Mouse (Mus musculus): ENCODE data around the gene Kctd15.

GRCm38 (mm10) chr7:34704401-34704800, 47.9 kb upstream of the Kctd15 start:
- no peak for TF ChIP-seq USF1 (IDR thresholded peaks at IDR 0.05; ENCODE audit: low read depth)
- TF ChIP-seq CEBPB (IDR thresholded peaks at IDR 0.05; ENCODE audit: low read depth), result no peak
- no peak for TF ChIP-seq CTCF (IDR thresholded peaks at IDR 0.05; ENCODE audit: control insufficient read depth, insufficient read depth, insufficient read length)

Measured in C2C12 (cell line).